ENCODE assay signal across 13 mouse cellular contexts in the genomic region with DNA sequence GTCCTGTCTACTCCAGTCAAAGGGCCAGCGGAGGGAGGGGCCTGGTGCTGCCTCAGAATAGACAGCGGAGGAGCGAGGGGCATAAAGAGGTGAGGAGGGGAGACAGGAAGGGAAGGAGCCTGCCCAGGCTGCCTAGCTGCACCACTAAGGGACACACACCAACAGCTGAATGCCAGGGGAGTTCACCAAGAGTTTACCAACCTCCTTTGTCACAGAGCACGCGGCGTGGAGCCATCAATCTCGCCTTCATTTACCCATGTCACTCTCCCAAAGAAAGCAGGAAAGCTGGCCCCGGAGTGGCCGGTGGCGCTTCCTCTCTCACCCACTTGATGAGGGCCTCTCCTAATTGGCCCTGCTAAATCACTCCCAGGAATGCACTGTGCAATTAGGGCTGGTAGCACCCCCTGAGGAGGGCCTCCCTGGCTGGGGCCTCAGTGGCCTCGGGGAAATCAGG. TPM values are rescaled to one million over a fixed set of nuclear protein-coding genes. Genes with fewer than 3 reads are reported as not detected.
DNase-seq lines count a peak whose midpoint lies in the region; ATAC-seq and TF ChIP-seq lines count a peak whose summit lies in the region.
"Had no signal": no experiment of that assay in that cellular context is flagged by ENCODE, and none has a peak within 500 bp of the region (broad histone marks: within the 10 kb centered on the region; RNA-seq: fewer than 3 reads in every experiment).

No protein-coding gene starts in this region.

- no peaks in the 10 kb centered on the region for H3K9me3 ChIP-seq in heart, postnatal 0 days (replicated peaks; ENCODE audit: control insufficient read depth, low read length)
- no peaks in the 10 kb centered on the region for H3K9me3 ChIP-seq in embryonic facial prominence, embryonic 10.5 days
- no peaks in the 10 kb centered on the region for H3K9me3 ChIP-seq in hindbrain, embryonic 14.5 days (ENCODE audit: control insufficient read depth, low read length)
- H3K9me3 ChIP-seq in midbrain, embryonic 16.5 days (replicated peaks; ENCODE audit: control insufficient read depth, low read length, poor library complexity, severe bottlenecking) = no peaks in the 10 kb centered on the region

- no peak for DNase-seq in heart, postnatal 0 days (ENCODE audit: low spot score)
- DNase-seq in heart, postnatal 4 days = no peak
- peak; percentile 75 for DNase-seq in embryonic facial prominence, embryonic 10.5 days (ENCODE audit: low spot score)
- no peak for DNase-seq in hindbrain, embryonic 14.5 days (ENCODE audit: low spot score)
- no peak for DNase-seq in gastrocnemius, adult 18-20 months (ENCODE audit: low spot score)
- DNase-seq in natural killer cell, adult 2 months (ENCODE audit: low spot score in 2 of 2) = no peak
- no peak for DNase-seq in adrenal gland, postnatal 4 days (ENCODE audit: low spot score in 2 of 2)
- DNase-seq: cerebellum, adult 9-11 months; gastrocnemius, postnatal 25 days; spleen, adult 18-20 months had no signal

- H3K4me3 ChIP-seq in heart, postnatal 0 days (ENCODE audit: low read depth, low read length) = no peak overlapping the region
- H3K4me3 ChIP-seq in embryonic facial prominence, embryonic 10.5 days = peak overlapping the region; percentile 41
- H3K4me3 ChIP-seq in hindbrain, embryonic 14.5 days (replicated peaks; ENCODE audit: low read length) = no peak overlapping the region
- no peak overlapping the region for H3K4me3 ChIP-seq in midbrain, embryonic 16.5 days (ENCODE audit: low read depth, low read length)
- H3K4me3 ChIP-seq: left cerebral cortex, adult 2 months had no signal

- TF ChIP-seq CTCF in heart, postnatal 0 days (IDR thresholded peaks at IDR 0.05; ENCODE audit: low read depth) = no peak

- peaks cover 33% of the 10 kb centered on the region for H3K4me1 ChIP-seq in heart, postnatal 0 days (ENCODE audit: control insufficient read depth, insufficient read depth)
- H3K4me1 ChIP-seq in embryonic facial prominence, embryonic 10.5 days = peaks cover 72% of the 10 kb centered on the region
- peaks cover 33% of the 10 kb centered on the region for H3K4me1 ChIP-seq in hindbrain, embryonic 14.5 days (replicated peaks; ENCODE audit: control insufficient read depth, insufficient read depth, low read length)
- H3K4me1 ChIP-seq in midbrain, embryonic 16.5 days (ENCODE audit: control insufficient read depth, insufficient read depth, low read length) = peaks cover 7% of the 10 kb centered on the region

- no peaks in the 10 kb centered on the region; the same call in 1 of the 2 replicates for H3K27me3 ChIP-seq in heart, postnatal 0 days (ENCODE audit: control insufficient read depth, insufficient read depth, low read length)
- peaks cover 37% of the 10 kb centered on the region for H3K27me3 ChIP-seq in embryonic facial prominence, embryonic 10.5 days (replicated peaks; ENCODE audit: low read depth, poor library complexity, severe bottlenecking)
- H3K27me3 ChIP-seq in hindbrain, embryonic 14.5 days (ENCODE audit: control insufficient read depth, insufficient read depth, low read length) = peaks cover 8% of the 10 kb centered on the region; the same call in 1 of the 2 replicates
- no peaks in the 10 kb centered on the region; the same call in 1 of the 2 replicates for H3K27me3 ChIP-seq in midbrain, embryonic 16.5 days (ENCODE audit: control insufficient read depth, insufficient read depth, low read depth, low read length)

- no peaks in the 10 kb centered on the region for H3K36me3 ChIP-seq in heart, postnatal 0 days (replicated peaks; ENCODE audit: control insufficient read depth, insufficient read depth, low read length)
- no peaks in the 10 kb centered on the region for H3K36me3 ChIP-seq in embryonic facial prominence, embryonic 10.5 days (replicated peaks)
- H3K36me3 ChIP-seq in hindbrain, embryonic 14.5 days (replicated peaks; ENCODE audit: control insufficient read depth, insufficient read depth) = no peaks in the 10 kb centered on the region
- no peaks in the 10 kb centered on the region for H3K36me3 ChIP-seq in midbrain, embryonic 16.5 days (ENCODE audit: control insufficient read depth, insufficient read depth, low read length)

- ATAC-seq in heart, postnatal 0 days (ENCODE audit: insufficient read depth, low read depth) = peak; percentile 45; the same call in 1 of the 2 replicates
- peak; percentile 33; the same call in 1 of the 2 replicates for ATAC-seq in hindbrain, embryonic 14.5 days (ENCODE audit: low FRiP score)
- ATAC-seq in midbrain, embryonic 16.5 days = 0 out of 2 replicates have a peak, but pooled peaks have one; percentile 26

- no peak overlapping the region for H3K27ac ChIP-seq in heart, postnatal 0 days (ENCODE audit: low read depth)
- H3K27ac ChIP-seq in embryonic facial prominence, embryonic 10.5 days (replicated peaks) = peak overlapping the region; percentile 83
- no peak overlapping the region for H3K27ac ChIP-seq in hindbrain, embryonic 14.5 days
- no peak overlapping the region for H3K27ac ChIP-seq in midbrain, embryonic 16.5 days (ENCODE audit: low read length)
- H3K27ac ChIP-seq: left cerebral cortex, adult 2 months had no signal

- no peak for TF ChIP-seq EP300 in heart, postnatal 0 days (IDR thresholded peaks at IDR 0.05; ENCODE audit: low read depth)

- H3K4me2 ChIP-seq in heart, postnatal 0 days (ENCODE audit: low read depth, low read length) = no peak overlapping the region
- H3K4me2 ChIP-seq in hindbrain, embryonic 14.5 days (replicated peaks) = no peak overlapping the region
- H3K4me2 ChIP-seq in midbrain, embryonic 16.5 days (ENCODE audit: low read length) = 0 out of 2 replicates have a peak overlapping the region, but pooled peaks have one; percentile 13

- no peak overlapping the region for H3K9ac ChIP-seq in heart, postnatal 0 days (replicated peaks; ENCODE audit: low read depth, low read length)
- no peak overlapping the region for H3K9ac ChIP-seq in hindbrain, embryonic 14.5 days
- H3K9ac ChIP-seq in midbrain, embryonic 16.5 days (ENCODE audit: low read depth, low read length) = no peak overlapping the region

- 17% methylated on average over 11 of the region's 11 CpGs for WGBS in heart, postnatal 0 days
- 2% methylated on average over 11 of the region's 11 CpGs for WGBS in embryonic facial prominence, embryonic 10.5 days
- WGBS in hindbrain, embryonic 14.5 days = 5% methylated on average over 11 of the region's 11 CpGs
- WGBS in midbrain, embryonic 16.5 days = 11% methylated on average over 11 of the region's 11 CpGs

RNA-seq across cellular contexts. Expression of a gene that starts 13.1 kb away (rescaled TPM):
- total RNA-seq in heart, postnatal 0 days (2014; rRNA removed; ENCODE audit: low replicate concordance) = 4.5 and 14.7 TPM in 2 replicates
- 7.1 and 8.6 TPM in 2 replicates for polyA plus RNA-seq in heart, postnatal 0 days (2015; fragmentation: Nextera tagmentation; extraction: Ambion mirVana)
- 1 to 10 TPM; 7.2 to 8.6 TPM for total RNA-seq in heart, postnatal 4 days (2021)
- polyA plus RNA-seq in embryonic facial prominence, embryonic 10.5 days (2016; fragmentation: Nextera tagmentation; extraction: Ambion mirVana) = 17.7 and 21.4 TPM in 2 replicates
- polyA plus RNA-seq in hindbrain, embryonic 14.5 days (2014; fragmentation: Nextera tagmentation; extraction: Ambion mirVana) = 3.0 and 3.3 TPM in 2 replicates
- 1.8 and 2.1 TPM in 2 replicates for polyA plus RNA-seq in midbrain, embryonic 16.5 days (2015; fragmentation: Nextera tagmentation; extraction: Ambion mirVana)
- 1 to 10 TPM; 4.3 to 6.3 TPM for total RNA-seq in gastrocnemius, adult 18-20 months (2021)
- total RNA-seq in adrenal gland, postnatal 4 days (2021) = 1 to 10 TPM; 3.8 to 4.1 TPM
- total RNA-seq: megakaryocyte-erythroid progenitor cell, adult 5-6 weeks had no signal
